Mouse (Mus musculus): ENCODE measurements around the gene Mrpl57. TPM values are rescaled to one million over a fixed set of nuclear protein-coding genes. Genes with fewer than 3 reads are reported as not detected.

Mrpl57 gene
- polyA plus RNA-seq (2012; rRNA removed) = 29.7 and 35.8 TPM in 2 replicates

- Histone ChIP-seq H3K4me1 (ENCODE audit: control insufficient read depth, insufficient read depth, low read length) (peaks cover 8% of the 10 kb centered on the region), H3K4me3 (replicated peaks; ENCODE audit: extremely low read depth, low read depth, low read length) (peak within 1 kb of the TSS; percentile 90)
- TF ChIP-seq POLR2A (IDR thresholded peaks at IDR 0.05; ENCODE audit: borderline replicate concordance, extremely low read depth, low read depth, low read length) (peak; percentile 80), CTCF (IDR thresholded peaks at IDR 0.05; ENCODE audit: insufficient read depth, low read length) (no peak)
- peak; percentile 94 for DNase-seq
- WGBS = under 1% methylated on average over 96 of the region's 96 CpGs
These were observed at the start of gene Mrpl57, which contains the start of gene Ska3 for GRCm38 (mm10) chr14:57825788-57826751. Gene Mrpl57 (plus strand): TSS chr14:57826234. Gene Ska3 (minus strand): TSS chr14:57826185.

- WGBS = 51% methylated on average over 4 of the region's 4 CpGs
These were observed 38.6 kb upstream of the Mrpl57 start for GRCm38 (mm10) chr14:57787406-57787805.

GRCm38 (mm10) chr14:57789311-57789710, 36.7 kb upstream of the Mrpl57 start:
- no peak for DNase-seq
- no peak for TF ChIP-seq POLR2A (IDR thresholded peaks at IDR 0.05; ENCODE audit: borderline replicate concordance, extremely low read depth, low read depth, low read length)
- TF ChIP-seq CTCF (IDR thresholded peaks at IDR 0.05; ENCODE audit: insufficient read depth, low read length) = no peak
- Histone ChIP-seq H3K4me3 (replicated peaks; ENCODE audit: extremely low read depth, low read depth, low read length) (no peak overlapping the region), H3K4me1 (ENCODE audit: control insufficient read depth, insufficient read depth, low read length) (no peaks in the 10 kb centered on the region)
- 69% methylated on average over 2 of the region's 2 CpGs for WGBS

More at GRCm38 (mm10) chr14:57787406-57787805, 38.6 kb upstream of the Mrpl57 start:
- no peak for DNase-seq
- H3K4me3 ChIP-seq (replicated peaks; ENCODE audit: extremely low read depth, low read depth, low read length) = no peak overlapping the region
- TF ChIP-seq CTCF (IDR thresholded peaks at IDR 0.05; ENCODE audit: insufficient read depth, low read length) = no peak
- TF ChIP-seq POLR2A (IDR thresholded peaks at IDR 0.05; ENCODE audit: borderline replicate concordance, extremely low read depth, low read depth, low read length) = no peak
- no peaks in the 10 kb centered on the region for H3K4me1 ChIP-seq (ENCODE audit: control insufficient read depth, insufficient read depth, low read length)

- 89% methylated on average over 9 of the region's 9 CpGs for WGBS
- no peaks in the 10 kb centered on the region for H3K4me1 ChIP-seq (ENCODE audit: control insufficient read depth, insufficient read depth, low read length)
- H3K4me3 ChIP-seq (replicated peaks; ENCODE audit: extremely low read depth, low read depth, low read length) = no peak overlapping the region
- no peak for DNase-seq
- TF ChIP-seq CTCF (IDR thresholded peaks at IDR 0.05; ENCODE audit: insufficient read depth, low read length) = no peak
- TF ChIP-seq POLR2A (IDR thresholded peaks at IDR 0.05; ENCODE audit: borderline replicate concordance, extremely low read depth, low read depth, low read length) = no peak
These were observed 36.3 kb upstream of the Mrpl57 start for GRCm38 (mm10) chr14:57789759-57790158.

GRCm38 (mm10) chr14:57791171-57791570, 34.9 kb upstream of the Mrpl57 start:
- H3K4me3 ChIP-seq (replicated peaks; ENCODE audit: extremely low read depth, low read depth, low read length) = no peak overlapping the region
- 56% methylated on average over 4 of the region's 4 CpGs for WGBS
- no peak for TF ChIP-seq CTCF (IDR thresholded peaks at IDR 0.05; ENCODE audit: insufficient read depth, low read length)
- no peak for TF ChIP-seq POLR2A (IDR thresholded peaks at IDR 0.05; ENCODE audit: borderline replicate concordance, extremely low read depth, low read depth, low read length)
- no peak for DNase-seq
- no peaks in the 10 kb centered on the region for H3K4me1 ChIP-seq (ENCODE audit: control insufficient read depth, insufficient read depth, low read length)

GRCm38 (mm10) chr14:57797551-57797950, 28.5 kb upstream of the Mrpl57 start:
- TF ChIP-seq POLR2A (IDR thresholded peaks at IDR 0.05; ENCODE audit: borderline replicate concordance, extremely low read depth, low read depth, low read length) = no peak
- TF ChIP-seq CTCF (IDR thresholded peaks at IDR 0.05; ENCODE audit: insufficient read depth, low read length) = no peak
- peak overlapping the region; percentile 84 for H3K4me3 ChIP-seq (replicated peaks; ENCODE audit: extremely low read depth, low read depth, low read length)
- H3K4me1 ChIP-seq (ENCODE audit: control insufficient read depth, insufficient read depth, low read length) = peaks cover 12% of the 10 kb centered on the region
- DNase-seq = peak; percentile 19
- WGBS = 13% methylated on average over 7 of the region's 7 CpGs

- TF ChIP-seq CTCF (IDR thresholded peaks at IDR 0.05; ENCODE audit: insufficient read depth, low read length) (no peak), POLR2A (IDR thresholded peaks at IDR 0.05; ENCODE audit: borderline replicate concordance, extremely low read depth, low read depth, low read length) (peak; percentile 76; the same call in 1 of the 2 replicates)
- WGBS = under 1% methylated on average over 99 of the region's 99 CpGs
These were observed 27.8 kb upstream of the Mrpl57 start, which contains the start of gene Sap18 for GRCm38 (mm10) chr14:57797991-57798931. Gene Sap18 (plus strand): TSS chr14:57798180.

GRCm38 (mm10) chr14:57803731-57804130, 22.3 kb upstream of the Mrpl57 start:
- Histone ChIP-seq H3K4me3 (replicated peaks; ENCODE audit: extremely low read depth, low read depth, low read length) (no peak overlapping the region), H3K4me1 (ENCODE audit: control insufficient read depth, insufficient read depth, low read length) (peaks cover 9% of the 10 kb centered on the region)
- TF ChIP-seq POLR2A (IDR thresholded peaks at IDR 0.05; ENCODE audit: borderline replicate concordance, extremely low read depth, low read depth, low read length) = no peak
- no peak for TF ChIP-seq CTCF (IDR thresholded peaks at IDR 0.05; ENCODE audit: insufficient read depth, low read length)
- 86% methylated on average over 4 of the region's 4 CpGs for WGBS
- no peak for DNase-seq

More at GRCm38 (mm10) chr14:57797991-57798931, 27.8 kb upstream of the Mrpl57 start, which contains the start of gene Sap18:
- H3K4me1 ChIP-seq (ENCODE audit: control insufficient read depth, insufficient read depth, low read length) = peaks cover 12% of the 10 kb centered on the region
- H3K4me3 ChIP-seq (replicated peaks; ENCODE audit: extremely low read depth, low read depth, low read length) = peak within 1 kb of the TSS; percentile 100
- peak; percentile 96 for DNase-seq

- 43% methylated on average over 5 of the region's 5 CpGs for WGBS
- Histone ChIP-seq H3K4me1 (ENCODE audit: control insufficient read depth, insufficient read depth, low read length) (no peaks in the 10 kb centered on the region; the same call in 1 of the 2 replicates), H3K4me3 (replicated peaks; ENCODE audit: extremely low read depth, low read depth, low read length) (no peak overlapping the region)
- TF ChIP-seq POLR2A (IDR thresholded peaks at IDR 0.05; ENCODE audit: borderline replicate concordance, extremely low read depth, low read depth, low read length) (no peak), CTCF (IDR thresholded peaks at IDR 0.05; ENCODE audit: insufficient read depth, low read length) (no peak)
- no peak for DNase-seq
These were observed 17.5 kb upstream of the Mrpl57 start for GRCm38 (mm10) chr14:57808558-57808957.

Data from lung, adult 2 months (tissue).